Mouse (Mus musculus): ENCODE measurements at regions not wholly inside any gene's neighbourhood (a gene's known extent, or its start where the extent isn't known, plus 50 kb on each side); places are given as distances from the start of the nearest gene placed in this dataset.

- WGBS, result 38% methylated on average over 2 of the region's 2 CpGs
- no peaks in the 10 kb centered on the region; the same call in 1 of the 2 replicates for H3K4me1 ChIP-seq (ENCODE audit: control insufficient read depth, insufficient read depth, low read length)
- no peak for ATAC-seq (ENCODE audit: insufficient read depth, low FRiP score, low TSS enrichment)
- DNase-seq (ENCODE audit: low spot score), result no peak
- H3K9ac ChIP-seq (ENCODE audit: low read length), result no peak overlapping the region
- H3K27ac ChIP-seq (ENCODE audit: low read depth, low read length), result no peak overlapping the region
- H3K36me3 ChIP-seq (ENCODE audit: control insufficient read depth, insufficient read depth, low read length), result no peaks in the 10 kb centered on the region
- H3K4me2 ChIP-seq (ENCODE audit: low read depth), result no peak overlapping the region
- H3K4me3 ChIP-seq (ENCODE audit: low read depth, low read length), result no peak overlapping the region
- H3K9me3 ChIP-seq (ENCODE audit: control insufficient read depth, low read length), result no peaks in the 10 kb centered on the region
- H3K27me3 ChIP-seq (ENCODE audit: control insufficient read depth, insufficient read depth, low read length), result no peaks in the 10 kb centered on the region
Observed at GRCm38 (mm10) chr6:100135177-100135576, 152.1 kb downstream of the Rybp start.

- H3K27me3 ChIP-seq (ENCODE audit: control insufficient read depth, insufficient read depth, low read length), result no peaks in the 10 kb centered on the region
- no peak overlapping the region for H3K9ac ChIP-seq (ENCODE audit: low read length)
- WGBS, result 83% methylated on average over 9 of the region's 9 CpGs
- no peak overlapping the region for H3K27ac ChIP-seq (ENCODE audit: low read depth, low read length)
- ATAC-seq (ENCODE audit: insufficient read depth, low FRiP score, low TSS enrichment), result no peak
- no peaks in the 10 kb centered on the region for H3K9me3 ChIP-seq (ENCODE audit: control insufficient read depth, low read length)
- H3K4me2 ChIP-seq (ENCODE audit: low read depth), result no peak overlapping the region
- no peaks in the 10 kb centered on the region; the same call in 1 of the 2 replicates for H3K4me1 ChIP-seq (ENCODE audit: control insufficient read depth, insufficient read depth, low read length)
- H3K4me3 ChIP-seq (ENCODE audit: low read depth, low read length), result no peak overlapping the region
- no peak for DNase-seq (ENCODE audit: low spot score)
- H3K36me3 ChIP-seq (ENCODE audit: control insufficient read depth, insufficient read depth, low read length), result no peaks in the 10 kb centered on the region
Observed at GRCm38 (mm10) chr6:100133970-100134369, 153.3 kb downstream of the Rybp start.

DNA sequence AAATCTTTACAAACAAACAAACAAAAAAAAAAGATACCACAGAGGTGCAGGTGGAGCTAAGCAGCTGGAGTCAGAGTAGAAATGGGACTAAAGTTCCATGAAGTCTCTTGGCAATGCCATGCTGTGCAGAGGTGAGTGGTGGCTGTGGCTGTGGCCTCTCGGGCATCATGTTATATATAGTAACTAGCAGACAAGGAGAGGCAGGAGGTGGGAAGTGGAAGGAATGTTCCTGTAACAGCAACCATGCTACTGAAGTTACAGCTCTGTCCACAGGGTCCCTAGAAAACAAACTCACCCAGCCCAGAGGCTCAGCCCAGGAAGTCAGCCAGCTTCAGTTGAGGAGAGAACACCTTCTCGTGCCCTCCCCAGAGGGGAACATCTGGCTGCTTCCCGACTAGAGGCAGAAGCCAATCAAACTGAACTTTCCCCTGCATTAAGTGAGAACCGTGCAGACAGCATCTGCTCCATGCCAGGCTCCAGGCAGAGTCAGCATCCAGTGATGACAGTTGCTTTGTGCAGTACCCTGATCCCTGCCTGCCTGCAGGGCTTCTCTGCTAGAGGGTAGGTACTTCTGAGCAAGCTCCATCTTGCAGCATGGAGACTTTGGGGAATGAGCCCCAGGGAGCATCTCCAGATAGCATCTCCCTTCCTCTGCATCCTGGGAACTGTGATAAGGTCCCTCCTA, 154.2 kb downstream of the Rybp start:
- no peak for ATAC-seq (ENCODE audit: insufficient read depth, low FRiP score, low TSS enrichment)
- no peaks in the 10 kb centered on the region; the same call in 1 of the 2 replicates for H3K4me1 ChIP-seq (ENCODE audit: control insufficient read depth, insufficient read depth, low read length)
- no peak overlapping the region for H3K4me3 ChIP-seq (ENCODE audit: low read depth, low read length)
- WGBS, result 45% methylated on average over 4 of the region's 4 CpGs
- H3K36me3 ChIP-seq (ENCODE audit: control insufficient read depth, insufficient read depth, low read length), result no peaks in the 10 kb centered on the region
- no peak for DNase-seq (ENCODE audit: low spot score)
- H3K4me2 ChIP-seq (ENCODE audit: low read depth), result no peak overlapping the region
- no peak overlapping the region for H3K27ac ChIP-seq (ENCODE audit: low read depth, low read length)
- no peaks in the 10 kb centered on the region for H3K27me3 ChIP-seq (ENCODE audit: control insufficient read depth, insufficient read depth, low read length)
- H3K9me3 ChIP-seq (ENCODE audit: control insufficient read depth, low read length), result no peaks in the 10 kb centered on the region
- H3K9ac ChIP-seq (ENCODE audit: low read length), result no peak overlapping the region

GRCm38 (mm10) chr6:100127221-100128143, 159.8 kb downstream of the Rybp start:
- H3K9me3 ChIP-seq (ENCODE audit: control insufficient read depth, low read length), result no peaks in the 10 kb centered on the region
- H3K4me3 ChIP-seq (ENCODE audit: low read depth, low read length), result no peak overlapping the region
- no peak overlapping the region for H3K9ac ChIP-seq (ENCODE audit: low read length)
- H3K27ac ChIP-seq (ENCODE audit: low read depth, low read length), result no peak overlapping the region
- DNase-seq (ENCODE audit: low spot score) (no peak), ATAC-seq (ENCODE audit: insufficient read depth, low FRiP score, low TSS enrichment) (no peak)
- 60% methylated on average over 15 of the region's 15 CpGs for WGBS
- no peak overlapping the region for H3K4me2 ChIP-seq (ENCODE audit: low read depth)
- peaks cover 4% of the 10 kb centered on the region; the same call in 1 of the 2 replicates for H3K4me1 ChIP-seq (ENCODE audit: control insufficient read depth, insufficient read depth, low read length)
- no peaks in the 10 kb centered on the region for H3K36me3 ChIP-seq (ENCODE audit: control insufficient read depth, insufficient read depth, low read length)
- no peaks in the 10 kb centered on the region for H3K27me3 ChIP-seq (ENCODE audit: control insufficient read depth, insufficient read depth, low read length)

DNA sequence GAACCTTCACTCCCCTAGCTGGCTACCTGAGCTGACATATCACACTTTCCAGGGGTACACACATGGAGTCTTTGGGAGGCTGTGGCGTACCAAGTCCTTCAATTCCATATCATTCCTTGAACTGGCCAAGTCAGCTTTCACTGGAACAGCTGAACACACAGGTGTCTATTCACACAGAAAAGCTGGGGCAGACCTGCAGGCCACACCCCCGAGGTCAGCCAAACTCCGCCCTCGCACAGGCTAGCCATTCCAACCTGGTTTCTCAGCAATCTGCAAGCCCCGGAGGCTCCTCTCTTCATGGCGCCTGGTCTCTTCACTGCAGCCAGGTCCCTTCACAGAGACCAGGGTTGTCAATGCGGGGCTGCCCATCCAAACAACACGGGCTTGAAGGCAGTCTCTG, 160.5 kb downstream of the Rybp start:
- DNase-seq (ENCODE audit: low spot score) (no peak), ATAC-seq (ENCODE audit: insufficient read depth, low FRiP score, low TSS enrichment) (no peak)
- Histone ChIP-seq H3K4me1 (ENCODE audit: control insufficient read depth, insufficient read depth, low read length) (peaks cover 4% of the 10 kb centered on the region; the same call in 1 of the 2 replicates), H3K4me3 (ENCODE audit: low read depth, low read length) (no peak overlapping the region), H3K27me3 (ENCODE audit: control insufficient read depth, insufficient read depth, low read length) (no peaks in the 10 kb centered on the region), H3K9me3 (ENCODE audit: control insufficient read depth, low read length) (no peaks in the 10 kb centered on the region), H3K27ac (ENCODE audit: low read depth, low read length) (no peak overlapping the region), H3K36me3 (ENCODE audit: control insufficient read depth, insufficient read depth, low read length) (no peaks in the 10 kb centered on the region), H3K9ac (ENCODE audit: low read length) (no peak overlapping the region), H3K4me2 (ENCODE audit: low read depth) (no peak overlapping the region)
- 54% methylated on average over 8 of the region's 8 CpGs for WGBS

- 80% methylated on average over 3 of the region's 3 CpGs for WGBS
- DNase-seq (ENCODE audit: low spot score), result no peak
- H3K27ac ChIP-seq (ENCODE audit: low read depth, low read length), result no peak overlapping the region
- no peaks in the 10 kb centered on the region for H3K36me3 ChIP-seq (ENCODE audit: control insufficient read depth, insufficient read depth, low read length)
- H3K4me1 ChIP-seq (ENCODE audit: control insufficient read depth, insufficient read depth, low read length), result peaks cover 4% of the 10 kb centered on the region; the same call in 1 of the 2 replicates
- no peak overlapping the region for H3K4me3 ChIP-seq (ENCODE audit: low read depth, low read length)
- no peak overlapping the region for H3K9ac ChIP-seq (ENCODE audit: low read length)
- H3K27me3 ChIP-seq (ENCODE audit: control insufficient read depth, insufficient read depth, low read length), result no peaks in the 10 kb centered on the region
- H3K9me3 ChIP-seq (ENCODE audit: control insufficient read depth, low read length), result no peaks in the 10 kb centered on the region
- no peak overlapping the region for H3K4me2 ChIP-seq (ENCODE audit: low read depth)
- no peak for ATAC-seq (ENCODE audit: insufficient read depth, low FRiP score, low TSS enrichment)
Observed at GRCm38 (mm10) chr6:100126326-100126725, 161.0 kb downstream of the Rybp start.

- ATAC-seq (ENCODE audit: insufficient read depth, low FRiP score, low TSS enrichment) (no peak), DNase-seq (ENCODE audit: low spot score) (no peak)
- Histone ChIP-seq H3K27me3 (ENCODE audit: control insufficient read depth, insufficient read depth, low read length) (no peaks in the 10 kb centered on the region), H3K9me3 (ENCODE audit: control insufficient read depth, low read length) (no peaks in the 10 kb centered on the region), H3K4me2 (ENCODE audit: low read depth) (no peak overlapping the region), H3K9ac (ENCODE audit: low read length) (no peak overlapping the region), H3K36me3 (ENCODE audit: control insufficient read depth, insufficient read depth, low read length) (no peaks in the 10 kb centered on the region), H3K4me3 (ENCODE audit: low read depth, low read length) (no peak overlapping the region), H3K4me1 (ENCODE audit: control insufficient read depth, insufficient read depth, low read length) (peaks cover 10% of the 10 kb centered on the region), H3K27ac (ENCODE audit: low read depth, low read length) (no peak overlapping the region)
- WGBS, result 49% methylated on average over 6 of the region's 6 CpGs
Observed at GRCm38 (mm10) chr6:100121240-100121639, 166.0 kb downstream of the Rybp start.

DNA sequence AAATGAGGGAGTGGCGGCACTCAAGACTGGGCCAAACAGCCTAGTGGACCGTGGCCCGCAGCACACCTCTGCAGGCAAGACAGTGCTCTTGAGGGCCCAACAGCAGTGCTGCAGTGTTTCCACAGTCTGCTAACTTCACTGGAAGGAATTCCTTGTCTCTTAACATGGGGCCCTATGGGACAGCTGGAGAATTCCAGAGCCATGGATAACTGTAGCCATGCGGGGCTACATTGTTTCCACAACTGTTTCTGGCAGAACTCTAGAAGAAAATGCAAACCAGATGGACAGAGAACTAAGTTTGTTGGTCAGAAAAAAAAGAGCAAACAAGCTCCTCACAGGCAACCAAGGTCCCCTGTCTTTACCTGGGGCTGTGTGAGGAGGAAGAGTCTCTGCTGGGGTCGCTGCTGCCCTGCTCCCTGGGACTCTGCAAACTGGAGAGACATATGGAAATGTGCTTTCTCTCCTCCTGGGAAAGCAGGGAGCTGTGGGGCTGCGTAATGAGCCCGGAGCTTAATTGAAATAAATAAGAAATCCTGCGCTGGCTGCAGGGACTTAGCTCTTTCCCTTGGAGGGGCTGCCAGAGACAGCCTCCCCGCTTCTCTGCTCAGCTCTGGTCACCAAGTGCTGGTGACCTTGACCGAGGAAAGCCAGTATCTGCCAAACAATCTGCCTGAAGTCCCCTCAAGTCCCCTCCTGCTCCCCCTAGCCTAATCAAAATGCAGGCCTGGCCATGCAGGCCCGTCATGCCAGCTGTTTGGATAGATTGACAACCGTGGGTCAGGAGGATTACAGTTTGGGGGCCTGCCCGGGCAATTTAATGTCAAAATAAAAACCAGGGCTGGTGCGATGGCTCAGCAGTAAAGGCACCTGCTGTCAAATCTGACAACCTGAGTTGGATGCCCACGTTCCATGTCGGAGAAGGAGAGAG, 167.0 kb downstream of the Rybp start:
- 54% methylated on average over 16 of the region's 16 CpGs for WGBS
- H3K4me2 ChIP-seq (ENCODE audit: low read depth), result no peak overlapping the region
- no peaks in the 10 kb centered on the region for H3K27me3 ChIP-seq (ENCODE audit: control insufficient read depth, insufficient read depth, low read length)
- no peak for ATAC-seq (ENCODE audit: insufficient read depth, low FRiP score, low TSS enrichment)
- no peaks in the 10 kb centered on the region for H3K36me3 ChIP-seq (ENCODE audit: control insufficient read depth, insufficient read depth, low read length)
- no peak overlapping the region for H3K9ac ChIP-seq (ENCODE audit: low read length)
- H3K27ac ChIP-seq (ENCODE audit: low read depth, low read length), result no peak overlapping the region
- H3K9me3 ChIP-seq (ENCODE audit: control insufficient read depth, low read length), result no peaks in the 10 kb centered on the region
- no peak overlapping the region for H3K4me3 ChIP-seq (ENCODE audit: low read depth, low read length)
- peaks cover 10% of the 10 kb centered on the region for H3K4me1 ChIP-seq (ENCODE audit: control insufficient read depth, insufficient read depth, low read length)
- no peak for DNase-seq (ENCODE audit: low spot score)

Data from neural tube, embryonic 11.5 days (tissue).